Mouse (Mus musculus) forebrain, embryonic 11.5 days (tissue): Measurements from ENCODE around the gene Rab34. TPM values are rescaled to one million over a fixed set of nuclear protein-coding genes. Genes with fewer than 3 reads are reported as not detected.

ENCODE experiments used
- ATAC-seq: fragments of 200-750 bp; cut with Nextera tagmentation; replicated peaks from 2 replicates; pipeline ENCODE4 v1.8.0; 2017; ENCODE audit warnings: moderate TSS enrichment; ENCODE audit not compliant: low FRiP score
- DNase-seq: peaks from one replicate; pipeline ENCODE4 v3.0.0-alpha.2; 2017; ENCODE audit warnings: low spot score
- H3K27ac ChIP-seq: fragments of 300-500 bp; sonication (generic); 2 replicates; pipeline ENCODE4 v1.5.1; 2014; ENCODE audit warnings: low read depth, low read length
- H3K27me3 ChIP-seq: fragments of 300-500 bp; sonication (generic); 2 replicates; pipeline ENCODE4 v1.6.1; 2014; ENCODE audit warnings: mild to moderate bottlenecking, low read length, mixed read lengths; ENCODE audit not compliant: control insufficient read depth, insufficient read depth
- H3K36me3 ChIP-seq: fragments of 300-500 bp; sonication (generic); 2 replicates; pipeline ENCODE4 v1.6.1; 2014; ENCODE audit warnings: mild to moderate bottlenecking, low read length, moderate library complexity, mixed read lengths; ENCODE audit not compliant: control insufficient read depth, insufficient read depth
- H3K4me1 ChIP-seq: fragments of 300-500 bp; sonication (generic); replicated peaks from 2 replicates; pipeline ENCODE4 v1.6.1; 2014; ENCODE audit warnings: low read length, mixed read lengths; ENCODE audit not compliant: control insufficient read depth, insufficient read depth
- H3K4me2 ChIP-seq: fragments of 300-500 bp; sonication (generic); 2 replicates; pipeline ENCODE4 v1.6.1; 2014; ENCODE audit warnings: low read depth, mild to moderate bottlenecking, low read length, moderate library complexity, mixed read lengths; ENCODE audit not compliant: severe bottlenecking
- H3K4me3 ChIP-seq: fragments of 300-500 bp; sonication (generic); 2 replicates; pipeline ENCODE4 v1.5.1; 2014; ENCODE audit warnings: low read depth, low read length
- H3K9ac ChIP-seq: fragments of 300-500 bp; sonication (generic); 2 replicates; pipeline ENCODE4 v1.6.1; 2014; ENCODE audit warnings: low read length
- H3K9me3 ChIP-seq: fragments of 300-500 bp; sonication (generic); 2 replicates; pipeline ENCODE4 v1.6.1; 2016; ENCODE audit warnings: low read length, mixed read lengths; ENCODE audit not compliant: control insufficient read depth
- WGBS: fragments of 180-500 bp; shearing (Covaris S2); extraction: QIAGEN DNeasy Blood & Tissue Kit; methylation state at CpG from one replicate; pipeline ENCODE4 v1.1.7; 2014; 5-methylcytosine and 5-hydroxymethylcytosine counted together
- polyA plus RNA-seq: library from polyadenylated mRNA; unstranded; fragments of >200 nt; fragmentation: Nextera tagmentation; extraction: Ambion mirVana; gene quantifications from 2 replicates; pipeline ENCODE4 v1.2.1, GENCODE M21; 2014

Gene Rab34
- polyA plus RNA-seq, 1 experiment from 2014 or later = 54.7 TPM

DNA sequence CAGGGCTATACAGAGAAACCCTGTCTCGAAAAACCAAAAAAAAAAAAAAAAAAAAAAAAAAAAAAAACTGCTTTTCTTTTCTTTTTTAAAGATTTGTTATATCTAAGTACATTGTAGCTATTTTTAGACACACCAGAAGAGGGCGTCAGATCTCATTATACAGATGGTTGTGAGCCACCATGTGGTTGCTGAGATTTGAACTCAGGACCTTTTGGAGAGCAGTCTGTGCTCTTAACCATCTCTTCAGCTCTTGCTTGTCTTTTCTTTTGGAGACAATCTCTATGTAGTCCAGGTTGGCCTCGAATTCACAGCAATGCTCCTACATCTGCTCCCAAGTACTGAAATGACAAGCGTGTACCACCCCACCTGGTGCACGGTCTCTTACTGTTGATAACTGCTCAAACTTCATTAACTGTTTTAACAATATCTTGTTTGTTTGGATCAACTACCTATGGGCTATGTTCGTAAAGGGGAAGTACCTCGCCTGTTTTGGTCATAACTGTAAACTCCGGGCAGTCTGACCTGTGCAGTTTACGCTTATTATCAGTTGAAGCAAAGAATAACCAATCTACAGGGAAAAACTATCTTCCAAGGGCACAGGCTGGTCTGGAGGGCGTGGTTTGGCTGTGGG is 12.3 kb upstream of the Rab34 start:
- no peaks in the 10 kb centered on the region for H3K9me3 ChIP-seq
- peaks cover 4% of the 10 kb centered on the region; the same call in 1 of the 2 replicates for H3K36me3 ChIP-seq
- no peaks in the 10 kb centered on the region for H3K27me3 ChIP-seq
- 7% methylated on average over 9 of the region's 10 CpGs for WGBS
- H3K4me3 ChIP-seq = peak overlapping the region; percentile 54
- H3K4me1 ChIP-seq = peaks cover 22% of the 10 kb centered on the region
- H3K27ac ChIP-seq = peak overlapping the region; percentile 26; the same call in 1 of the 2 replicates
- H3K9ac ChIP-seq = peak overlapping the region; percentile 50; the same call in 1 of the 2 replicates
- no peak for DNase-seq
- peak overlapping the region; percentile 93; the same call in 1 of the 2 replicates for H3K4me2 ChIP-seq
- ATAC-seq = no peak; the same call in 1 of the 2 replicates

GRCm38 (mm10) chr11:78176402-78176862 is 11.8 kb upstream of the Rab34 start, which contains the start of the genes Nek8 and Tlcd1:
Gene Nek8, minus strand, starts transcription at chr11:78176675.
Gene Tlcd1, plus strand, starts transcription at chr11:78176711.
- Histone ChIP-seq H3K4me1 (peaks cover 22% of the 10 kb centered on the region), H3K27me3 (no peaks in the 10 kb centered on the region), H3K36me3 (peaks cover 4% of the 10 kb centered on the region; the same call in 1 of the 2 replicates), H3K4me2 (peak within 1 kb of the TSS; percentile 93), H3K9me3 (no peaks in the 10 kb centered on the region), H3K27ac (peak within 1 kb of the TSS; percentile 26; the same call in 1 of the 2 replicates), H3K4me3 (peak within 1 kb of the TSS; percentile 54), H3K9ac (peak within 1 kb of the TSS; percentile 50)
- peak; percentile 93 for DNase-seq
- ATAC-seq = peak; percentile 68; the same call in 1 of the 2 replicates
- WGBS = under 1% methylated on average over 32 of the region's 32 CpGs

DNA sequence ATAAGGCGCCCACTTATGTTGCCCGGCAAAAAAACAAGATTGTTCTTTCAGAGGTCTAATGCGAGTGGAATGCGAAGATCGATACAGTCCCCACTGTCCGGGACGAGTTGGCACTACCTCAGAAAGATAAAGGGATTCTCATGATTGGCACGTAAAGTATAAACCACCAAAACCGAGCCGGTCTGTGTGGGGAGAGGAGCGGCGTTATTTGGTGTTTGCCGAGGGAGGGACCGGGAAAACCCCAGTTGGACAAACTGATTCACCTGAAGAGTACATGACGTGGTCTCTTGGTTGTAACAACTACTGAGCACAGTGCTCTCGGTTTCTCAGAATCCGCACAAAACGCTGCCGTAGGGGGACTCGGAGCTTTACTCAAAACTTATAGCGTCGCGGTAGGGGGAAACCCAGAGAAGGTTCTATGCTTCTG is 11.3 kb upstream of the Rab34 start:
- peaks cover 24% of the 10 kb centered on the region for H3K4me1 ChIP-seq

DNA sequence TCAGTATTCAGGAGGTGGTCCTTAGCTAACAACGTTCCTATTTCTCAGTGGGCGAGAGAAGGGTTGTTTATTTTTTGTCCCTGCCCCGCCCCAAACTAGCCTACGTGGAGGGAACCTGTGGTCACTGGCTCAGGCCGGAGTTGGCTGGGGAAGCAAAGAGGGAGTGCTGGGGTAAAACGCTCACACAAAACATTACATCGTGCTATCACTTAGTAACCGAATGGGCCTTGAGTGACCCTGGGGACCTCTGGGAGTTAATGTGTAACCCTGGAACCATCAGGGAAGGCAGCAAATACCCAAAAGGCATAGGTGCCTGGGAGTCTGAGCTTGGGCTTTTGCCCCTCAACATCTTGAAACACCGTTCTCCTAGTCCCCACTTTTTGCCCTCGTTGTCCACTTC is 10.8 kb upstream of the Rab34 start:
- H3K27ac ChIP-seq = no peak overlapping the region
- H3K27me3 ChIP-seq = no peaks in the 10 kb centered on the region
- peaks cover 4% of the 10 kb centered on the region for H3K36me3 ChIP-seq
- no peak; the same call in 1 of the 2 replicates for ATAC-seq
- no peaks in the 10 kb centered on the region for H3K9me3 ChIP-seq
- peak overlapping the region; percentile 54 for H3K4me3 ChIP-seq
- 3% methylated on average over 10 of the region's 10 CpGs for WGBS
- no peak for DNase-seq
- peak overlapping the region; percentile 93 for H3K4me2 ChIP-seq
- peak overlapping the region; percentile 50; the same call in 1 of the 2 replicates for H3K9ac ChIP-seq
- peaks cover 28% of the 10 kb centered on the region for H3K4me1 ChIP-seq

More for the DNA sequence above, 11.3 kb upstream of the Rab34 start:
- ATAC-seq (no peak), DNase-seq (no peak)
- Histone ChIP-seq H3K36me3 (peaks cover 4% of the 10 kb centered on the region), H3K9ac (peak overlapping the region; percentile 50), H3K4me2 (peak overlapping the region; percentile 93), H3K27ac (peak overlapping the region; percentile 14; the same call in 1 of the 2 replicates), H3K27me3 (no peaks in the 10 kb centered on the region), H3K9me3 (no peaks in the 10 kb centered on the region), H3K4me3 (peak overlapping the region; percentile 54)
- under 1% methylated on average over 23 of the region's 23 CpGs for WGBS

GRCm38 (mm10) chr11:78177903-78178858 is 10.0 kb upstream of the Rab34 start:
- Histone ChIP-seq H3K4me1 (peaks cover 28% of the 10 kb centered on the region), H3K9me3 (no peaks in the 10 kb centered on the region), H3K36me3 (peaks cover 4% of the 10 kb centered on the region), H3K27ac (peak overlapping the region; percentile 93), H3K27me3 (no peaks in the 10 kb centered on the region), H3K9ac (peak overlapping the region; percentile 64), H3K4me3 (peak overlapping the region; percentile 54), H3K4me2 (peak overlapping the region; percentile 93)
- peak; percentile 83 for ATAC-seq
- WGBS = under 1% methylated on average over 74 of the region's 84 CpGs
- peak; percentile 98 for DNase-seq

DNA sequence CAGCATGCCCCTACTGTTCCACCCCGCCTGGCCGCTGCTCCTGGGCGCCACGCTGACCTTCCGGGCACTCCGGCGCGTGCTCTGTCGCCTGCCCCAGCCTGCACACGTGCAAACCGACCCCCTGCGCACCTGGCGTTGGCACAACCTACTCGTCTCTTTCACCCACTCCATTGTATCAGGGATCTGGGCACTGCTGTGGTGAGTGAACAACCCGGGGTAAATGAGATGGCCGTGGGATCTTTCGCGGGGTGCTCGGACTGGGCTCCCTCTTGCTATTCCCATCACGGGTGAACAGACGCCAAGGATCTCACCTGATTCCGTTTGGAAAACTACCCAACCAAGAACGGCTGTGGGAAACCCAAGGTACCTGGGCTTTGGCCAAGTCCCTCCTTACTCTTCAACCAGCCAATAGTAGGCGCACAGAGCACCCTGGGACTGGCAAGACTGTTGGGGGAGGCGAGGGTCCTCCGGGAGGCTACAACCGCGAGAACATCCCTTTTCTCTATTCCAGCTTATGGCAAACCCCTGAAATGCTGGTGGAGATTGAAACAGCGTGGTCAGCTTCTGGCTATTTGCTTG is 9.3 kb upstream of the Rab34 start:
- under 1% methylated on average over 28 of the region's 29 CpGs for WGBS
- 0 out of 2 replicates have a peak, but pooled peaks have one; percentile 1 for ATAC-seq

DNA sequence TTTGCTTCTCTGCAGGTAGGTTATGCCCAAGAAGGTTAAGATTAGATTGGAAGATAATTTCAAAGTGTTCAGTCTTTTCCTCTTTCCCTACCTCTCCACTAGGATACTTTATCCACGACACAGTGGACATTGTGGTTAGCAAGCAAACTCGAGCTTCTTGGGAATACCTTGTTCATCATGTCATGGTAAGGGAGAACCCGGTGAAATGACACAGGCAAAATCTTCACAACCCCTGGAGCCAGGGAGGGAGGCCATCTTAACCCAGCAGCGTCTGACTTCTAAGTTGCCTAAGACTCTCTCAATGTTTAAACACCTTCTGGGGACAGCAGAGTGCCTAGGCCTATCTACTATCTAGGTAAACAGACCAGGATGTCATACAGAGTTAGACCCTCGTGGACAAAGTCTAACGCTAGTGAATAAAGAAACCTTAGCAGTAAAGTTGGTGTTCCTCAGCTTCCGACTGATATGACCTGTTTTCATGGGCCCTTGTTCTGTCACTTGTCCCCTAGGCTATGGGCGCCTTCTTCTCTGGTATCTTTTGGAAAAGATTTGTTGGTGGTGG is 8.7 kb upstream of the Rab34 start:
- Histone ChIP-seq H3K36me3 (peaks cover 4% of the 10 kb centered on the region), H3K4me2 (peak overlapping the region; percentile 93), H3K9ac (peak overlapping the region; percentile 64), H3K9me3 (no peaks in the 10 kb centered on the region), H3K27ac (peak overlapping the region; percentile 93; the same call in 1 of the 2 replicates), H3K4me1 (peaks cover 28% of the 10 kb centered on the region), H3K4me3 (peak overlapping the region; percentile 54), H3K27me3 (no peaks in the 10 kb centered on the region)
- no peak for ATAC-seq
- 33% methylated on average over 8 of the region's 8 CpGs for WGBS
- DNase-seq = no peak

More for the DNA sequence above, 9.3 kb upstream of the Rab34 start:
- peak; percentile 77 for DNase-seq
- Histone ChIP-seq H3K9ac (peak overlapping the region; percentile 64), H3K27me3 (no peaks in the 10 kb centered on the region), H3K4me2 (peak overlapping the region; percentile 93), H3K4me1 (peaks cover 28% of the 10 kb centered on the region), H3K27ac (peak overlapping the region; percentile 93), H3K4me3 (peak overlapping the region; percentile 54), H3K36me3 (peaks cover 4% of the 10 kb centered on the region), H3K9me3 (no peaks in the 10 kb centered on the region)
